Mouse (Mus musculus) liver, embryonic 14.5 days (tissue): ENCODE measurements around the gene Mab21l1. TPM values are rescaled to one million over a fixed set of nuclear protein-coding genes. Genes with fewer than 3 reads are reported as not detected.

ENCODE experiments used
- ATAC-seq: fragments of 200-750 bp; cut with Nextera tagmentation; 2 replicates; pipeline ENCODE4 v1.8.0; 2017; ENCODE audit warnings: moderate number of reproducible peaks, mild to moderate bottlenecking, moderate library complexity; ENCODE audit not compliant: insufficient read depth
- DNase-seq, 3 experiments: peaks; one replicate each; pipeline ENCODE4 v3.0.0-alpha.2; 2012 to 2013; ENCODE audit warnings: low read depth in 3 of 3, low spot score in 3 of 3
- H3K27ac ChIP-seq: fragments of 300-500 bp; sonication (generic); 2 replicates; pipeline ENCODE4 v1.5.1; 2014; ENCODE audit warnings: moderate library complexity, mild to moderate bottlenecking, control low read depth, inconsistent platforms
- H3K27me3 ChIP-seq: fragments of 300-500 bp; sonication (generic); 2 replicates; pipeline ENCODE4 v1.6.1; 2014; ENCODE audit warnings: mild to moderate bottlenecking, low read length, moderate library complexity; ENCODE audit not compliant: control insufficient read depth, insufficient read depth
- H3K36me3 ChIP-seq: fragments of 300-500 bp; sonication (generic); replicated peaks from 2 replicates; pipeline ENCODE4 v1.6.1; 2014; ENCODE audit warnings: low read depth; ENCODE audit not compliant: control insufficient read depth, insufficient read depth
- H3K4me1 ChIP-seq, 2 experiments: fragments of 200-500 bp in 1 of 2; fragments of 300-500 bp in 1 of 2; sonication (generic) in 1 of 2; replicated peaks; 2 replicates each; pipeline ENCODE4 v1.6.1; 2012 to 2014; ENCODE audit warnings: antibody characterized with exemption in 1 of 2, inconsistent platforms in 1 of 2, low read length in 1 of 2; ENCODE audit not compliant: control insufficient read depth in 2 of 2, insufficient read depth in 2 of 2
- H3K4me2 ChIP-seq: fragments of 300-500 bp; sonication (generic); 2 replicates; pipeline ENCODE4 v1.6.1; 2014; ENCODE audit warnings: low read depth, mild to moderate bottlenecking, control low read depth, moderate library complexity
- H3K4me3 ChIP-seq, 2 experiments: fragments of 200-500 bp in 1 of 2; fragments of 300-500 bp in 1 of 2; sonication (generic) in 1 of 2; 2 replicates each; pipeline ENCODE4 v1.5.1; 2012 to 2014; ENCODE audit warnings: low read depth in 2 of 2, low read length in 2 of 2, mild to moderate bottlenecking in 2 of 2, control low read depth in 1 of 2, inconsistent platforms in 1 of 2, moderate library complexity in 1 of 2; ENCODE audit not compliant: insufficient read depth in 1 of 2
- H3K9ac ChIP-seq: fragments of 300-500 bp; sonication (generic); replicated peaks from 2 replicates; pipeline ENCODE4 v1.6.1; 2014; ENCODE audit warnings: mild to moderate bottlenecking, control low read depth, moderate library complexity
- H3K9me3 ChIP-seq: fragments of 300-500 bp; sonication (generic); 2 replicates; pipeline ENCODE4 v1.6.1; 2016; ENCODE audit warnings: low read length, mixed read lengths; ENCODE audit not compliant: control insufficient read depth
- CTCF ChIP-seq: IDR thresholded peaks from 2 replicates; pipeline ENCODE4 v1.5.1; 2016; ENCODE audit warnings: antibody characterized with exemption, low read depth, control low read depth
- EP300 ChIP-seq: IDR thresholded peaks from 2 replicates; pipeline ENCODE4 v1.6.1; 2016; ENCODE audit warnings: antibody characterized with exemption, low read depth
- WGBS: fragments of 180-500 bp; shearing (Covaris S2); extraction: QIAGEN DNeasy Blood & Tissue Kit; methylation state at CpG from one replicate; pipeline ENCODE4 v1.1.7; 2014; ENCODE audit not compliant: insufficient replicate concordance; 5-methylcytosine and 5-hydroxymethylcytosine counted together
- polyA plus RNA-seq, 2 experiments: library from polyadenylated mRNA; depleted of rRNA in 1 of 2; stranded (reverse) in 1 of 2; unstranded in 1 of 2; fragments of >200 nt; fragmentation: Nextera tagmentation in 1 of 2; extraction: Ambion mirVana in 1 of 2; gene quantifications; 2 replicates each; pipeline versions ENCODE4 v1.2.1 to v1.2.3; 2012 to 2014

Mab21l1 gene
- polyA plus RNA-seq, 2 experiments: 0.02 TPM; not detected in 1

GRCm38 (mm10) chr3:55768654-55769053 lies 13.7 kb upstream of the Mab21l1 start:
- no peaks in the 10 kb centered on the region for H3K36me3 ChIP-seq
- no peaks in the 10 kb centered on the region for H3K27me3 ChIP-seq
- H3K4me2 ChIP-seq: no peak overlapping the region
- no peak overlapping the region for H3K9ac ChIP-seq
- DNase-seq (no peak), ATAC-seq (no peak)
- no peak overlapping the region for H3K4me3 ChIP-seq
- 50% methylated on average over 2 of the region's 2 CpGs for WGBS
- H3K9me3 ChIP-seq: no peaks in the 10 kb centered on the region
- H3K27ac ChIP-seq: no peak overlapping the region
- TF ChIP-seq EP300 (no peak), CTCF (no peak)
- H3K4me1 ChIP-seq: no peaks in the 10 kb centered on the region

- Histone ChIP-seq H3K9me3 (no peaks in the 10 kb centered on the region), H3K36me3 (no peaks in the 10 kb centered on the region), H3K27ac (no peak overlapping the region), H3K4me2 (no peak overlapping the region), H3K27me3 (no peaks in the 10 kb centered on the region), H3K4me1 (no peaks in the 10 kb centered on the region), H3K9ac (no peak overlapping the region), H3K4me3 (no peak overlapping the region)
- WGBS: 70% methylated on average over 2 of the region's 2 CpGs
- DNase-seq: no peak
- ATAC-seq: no peak
- no peak for TF ChIP-seq CTCF
- no peak for TF ChIP-seq EP300
These were observed 13.0 kb upstream of the Mab21l1 start for GRCm38 (mm10) chr3:55769308-55769707.

- DNase-seq (no peak), ATAC-seq (no peak)
- Histone ChIP-seq H3K4me2 (no peak overlapping the region), H3K27ac (no peak overlapping the region), H3K9me3 (no peaks in the 10 kb centered on the region), H3K36me3 (no peaks in the 10 kb centered on the region), H3K9ac (no peak overlapping the region), H3K4me3 (no peak overlapping the region), H3K4me1 (no peaks in the 10 kb centered on the region), H3K27me3 (peaks cover 3% of the 10 kb centered on the region)
- TF ChIP-seq CTCF: no peak
- 49% methylated on average over 6 of the region's 6 CpGs for WGBS
These were observed 8.1 kb upstream of the Mab21l1 start for GRCm38 (mm10) chr3:55774203-55774602.

- H3K9ac ChIP-seq: no peak overlapping the region
- H3K4me3 ChIP-seq: no peak overlapping the region
- no peaks in the 10 kb centered on the region for H3K4me1 ChIP-seq
- H3K36me3 ChIP-seq: no peaks in the 10 kb centered on the region
- peaks cover 11% of the 10 kb centered on the region for H3K27me3 ChIP-seq
- WGBS: 76% methylated on average over 7 of the region's 7 CpGs
- no peak overlapping the region for H3K27ac ChIP-seq
- H3K4me2 ChIP-seq: no peak overlapping the region
- DNase-seq (no peak), ATAC-seq (no peak)
- no peaks in the 10 kb centered on the region for H3K9me3 ChIP-seq
- TF ChIP-seq CTCF (no peak), EP300 (no peak)
These were observed 7.1 kb upstream of the Mab21l1 start for GRCm38 (mm10) chr3:55775245-55775644.

- WGBS: 59% methylated on average over 6 of the region's 6 CpGs
- TF ChIP-seq EP300: no peak
- TF ChIP-seq CTCF: no peak
- ATAC-seq: no peak
These were observed 6.6 kb upstream of the Mab21l1 start for GRCm38 (mm10) chr3:55775753-55776152.

GRCm38 (mm10) chr3:55777501-55777900 lies 4.8 kb upstream of the Mab21l1 start:
- ATAC-seq: no peak
- Histone ChIP-seq H3K4me2 (no peak overlapping the region), H3K4me1 (no peaks in the 10 kb centered on the region), H3K9me3 (no peaks in the 10 kb centered on the region), H3K27ac (no peak overlapping the region), H3K9ac (no peak overlapping the region), H3K4me3 (no peak overlapping the region), H3K27me3 (peaks cover 34% of the 10 kb centered on the region), H3K36me3 (no peaks in the 10 kb centered on the region)
- TF ChIP-seq EP300 (no peak), CTCF (no peak)
- no peak for DNase-seq
- 53% methylated on average over 4 of the region's 4 CpGs for WGBS

More at GRCm38 (mm10) chr3:55775753-55776152, 6.6 kb upstream of the Mab21l1 start:
- Histone ChIP-seq H3K36me3 (no peaks in the 10 kb centered on the region), H3K9me3 (no peaks in the 10 kb centered on the region), H3K4me2 (no peak overlapping the region), H3K9ac (no peak overlapping the region), H3K27ac (no peak overlapping the region), H3K4me3 (no peak overlapping the region), H3K4me1 (no peaks in the 10 kb centered on the region), H3K27me3 (peaks cover 16% of the 10 kb centered on the region)
- DNase-seq: no peak
